Mouse (Mus musculus): Measurements from ENCODE around the gene Gbp5. TPM values are rescaled to one million over a fixed set of nuclear protein-coding genes. Genes with fewer than 3 reads are reported as not detected.

Gbp5 gene
- total RNA-seq (2021): 1 to 10 TPM; 1.6 to 2.0 TPM
- long read RNA-seq, experiment 1: 0 reads
- long read RNA-seq, experiment 2: 0 reads

GRCm38 (mm10) chr3:142493536-142494061 is at the start of gene Gbp5:
TSS of gene Gbp5 (plus strand) at chr3:142493978.
- peak in 1 of 2 experiments; percentile 18 for DNase-seq (ENCODE audit: extremely low spot score in 1 of 2, low spot score in 2 of 2)
- H3K27ac ChIP-seq: no peak within 1 kb of the TSS
- intact Hi-C loops (cut with DNase I): no loop called here

DNA sequence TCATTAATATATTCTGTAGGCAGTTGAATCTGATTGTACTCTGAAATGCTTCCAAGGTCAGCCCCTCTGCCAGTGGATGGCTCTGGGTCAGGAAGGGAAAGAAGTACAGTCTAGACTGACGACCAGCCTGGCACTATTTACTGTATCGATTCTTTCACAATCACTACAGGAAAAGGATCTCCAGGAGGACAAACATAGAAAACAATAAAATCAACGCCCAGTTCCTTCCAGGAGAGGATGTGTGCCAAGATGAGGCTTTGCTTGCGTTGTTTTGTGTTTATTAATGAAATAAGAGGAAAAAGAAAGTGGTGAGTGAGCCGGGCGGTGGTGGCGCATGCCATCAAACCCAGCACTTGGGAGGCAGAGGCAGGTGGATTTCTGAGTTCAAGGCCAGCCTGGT is 39.6 kb upstream of the Gbp5 start:
- intact Hi-C loops (cut with DNase I): no loop called here
- DNase-seq (ENCODE audit: extremely low spot score in 1 of 2, low spot score in 2 of 2): no peak
- Histone ChIP-seq H3K27ac (no peak overlapping the region), H3K4me3 (no peak overlapping the region)
- TF ChIP-seq CTCF (IDR thresholded peaks at IDR 0.05): no peak

More at GRCm38 (mm10) chr3:142493536-142494061, at the start of gene Gbp5:
- no peak within 1 kb of the TSS for H3K4me3 ChIP-seq
- peak; percentile 60 for TF ChIP-seq CTCF (IDR thresholded peaks at IDR 0.05)

GRCm38 (mm10) chr3:142459241-142459640 is 34.5 kb upstream of the Gbp5 start:
- intact Hi-C loops (cut with DNase I): no loop called here
- no peak overlapping the region for H3K4me3 ChIP-seq
- no peak for TF ChIP-seq CTCF (IDR thresholded peaks at IDR 0.05)
- H3K27ac ChIP-seq: no peak overlapping the region
- no peak for DNase-seq (ENCODE audit: extremely low spot score in 1 of 2, low spot score in 2 of 2)

GRCm38 (mm10) chr3:142462764-142463751 is 30.7 kb upstream of the Gbp5 start:
- Histone ChIP-seq H3K27ac (no peak overlapping the region), H3K4me3 (no peak overlapping the region)
- DNase-seq (ENCODE audit: extremely low spot score in 1 of 2, low spot score in 2 of 2): no peak
- no peak for TF ChIP-seq CTCF (IDR thresholded peaks at IDR 0.05)
- intact Hi-C loops (cut with DNase I): no loop called here

DNA sequence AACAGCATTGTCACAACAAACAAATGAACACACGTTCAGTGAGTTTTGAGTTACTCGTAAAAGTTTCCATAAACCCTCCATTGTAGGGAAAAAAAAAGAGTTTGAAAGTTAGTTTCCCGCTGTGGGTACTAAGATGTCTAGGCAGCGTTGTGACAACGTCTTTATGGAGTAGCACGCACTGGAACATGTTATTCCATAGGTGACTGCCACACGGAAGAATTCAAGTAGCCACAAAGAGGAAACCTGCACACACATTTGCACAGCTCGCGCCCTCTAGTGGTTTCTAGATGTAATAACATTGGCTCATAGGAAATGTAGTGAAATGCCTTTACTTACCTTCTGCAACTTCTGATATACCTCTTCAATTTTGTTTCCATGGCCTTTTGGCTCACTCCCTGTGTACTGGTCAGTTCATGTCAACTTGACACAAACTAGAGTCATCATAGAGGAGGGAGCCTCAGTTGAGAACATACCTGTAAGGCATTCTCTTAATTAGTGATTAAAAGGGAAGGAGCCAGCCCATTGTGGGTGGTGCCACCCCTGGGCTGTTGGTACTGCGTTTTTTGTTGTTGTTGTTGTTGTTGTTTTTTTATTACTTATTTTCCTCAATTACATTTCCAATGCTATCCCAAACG is 19.3 kb upstream of the Gbp5 start:
- intact Hi-C loops (cut with DNase I): no loop called here
- peak in 1 of 2 experiments; percentile 14 for DNase-seq (ENCODE audit: extremely low spot score in 1 of 2, low spot score in 2 of 2)
- no peak overlapping the region for H3K27ac ChIP-seq

DNA sequence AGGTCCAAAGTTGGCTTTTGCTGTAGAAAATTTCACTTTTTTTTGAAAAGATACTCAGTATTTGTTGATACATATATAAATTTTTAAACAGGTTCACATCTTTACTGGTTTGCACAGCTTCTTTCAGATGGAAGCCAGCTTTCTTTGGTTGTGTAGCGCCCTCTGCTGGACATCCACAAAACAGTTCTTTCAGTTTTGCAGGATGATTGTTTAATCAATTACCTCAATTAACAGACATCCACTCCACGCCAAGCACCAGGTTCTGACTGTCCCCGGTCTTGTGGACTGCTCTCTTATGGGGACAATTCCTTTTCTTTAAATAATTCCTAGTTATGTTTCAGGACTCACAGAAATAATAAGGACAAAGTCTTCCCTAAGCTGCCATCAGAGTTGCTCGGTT is 17.9 kb upstream of the Gbp5 start:
- Histone ChIP-seq H3K27ac (no peak overlapping the region), H3K4me3 (no peak overlapping the region)
- peak; percentile 56 to 58 for DNase-seq (ENCODE audit: extremely low spot score in 1 of 2, low spot score in 2 of 2)
- TF ChIP-seq CTCF (IDR thresholded peaks at IDR 0.05): peak; percentile 87
- intact Hi-C loops (cut with DNase I): loop anchor here (1.0 to 5.0 kb wide), 2 partner anchors 181 to 614 kb away; no protein-coding TSS in a partner anchor

More for the DNA sequence above, 19.3 kb upstream of the Gbp5 start:
- TF ChIP-seq CTCF (IDR thresholded peaks at IDR 0.05): peak; percentile 89
- H3K4me3 ChIP-seq: no peak overlapping the region

- intact Hi-C loops (cut with DNase I): loop anchor here (5.0 kb wide), 1 partner anchor 616 kb away; no protein-coding TSS in a partner anchor
- H3K4me3 ChIP-seq: no peak overlapping the region
- TF ChIP-seq CTCF (IDR thresholded peaks at IDR 0.05): no peak
- H3K27ac ChIP-seq: no peak overlapping the region
- no peak for DNase-seq (ENCODE audit: extremely low spot score in 1 of 2, low spot score in 2 of 2)
These were observed 15.9 kb upstream of the Gbp5 start for GRCm38 (mm10) chr3:142477866-142478265.

- Histone ChIP-seq H3K4me3 (no peak overlapping the region), H3K27ac (no peak overlapping the region)
- no peak for TF ChIP-seq CTCF (IDR thresholded peaks at IDR 0.05)
- DNase-seq (ENCODE audit: extremely low spot score in 1 of 2, low spot score in 2 of 2): no peak
- intact Hi-C loops (cut with DNase I): loop anchor here (5.0 kb wide), 1 partner anchor 616 kb away; no protein-coding TSS in a partner anchor
These were observed 15.4 kb upstream of the Gbp5 start for GRCm38 (mm10) chr3:142478360-142478759.

GRCm38 (mm10) chr3:142490465-142490864 is 3.3 kb upstream of the Gbp5 start:
- intact Hi-C loops (cut with DNase I): loop anchor here (1.0 to 2.0 kb wide), 4 partner anchors 70 to 218 kb away; partner anchors contain the start of gene Gbp3
- Histone ChIP-seq H3K27ac (no peak overlapping the region), H3K4me3 (no peak overlapping the region)
- DNase-seq (ENCODE audit: extremely low spot score in 1 of 2, low spot score in 2 of 2): peak; percentile 47 to 69
- peak; percentile 86 for TF ChIP-seq CTCF (IDR thresholded peaks at IDR 0.05)

- DNase-seq (ENCODE audit: extremely low spot score in 1 of 2, low spot score in 2 of 2): no peak
- Histone ChIP-seq H3K27ac (no peak overlapping the region), H3K4me3 (no peak overlapping the region)
- intact Hi-C loops (cut with DNase I): loop anchor here (5.0 kb wide), 1 partner anchor 37 kb away; the partner anchor contains the start of gene Gbp7
- TF ChIP-seq CTCF (IDR thresholded peaks at IDR 0.05): no peak
These were observed 1.4 kb downstream of the Gbp5 start for GRCm38 (mm10) chr3:142495146-142495655.

Data from left cerebral cortex, adult 2 months (tissue).